Mouse (Mus musculus): ENCODE data around the gene Tas2r126.

The Tas2r126 gene

GRCm38 (mm10) chr6:42484633-42485032 is 50.3 kb downstream of the Tas2r126 start:
- in situ Hi-C loops (cut with MboI; ENCODE audit: low sequenced_read_pairs): no loop called here
